Mouse (Mus musculus): ENCODE measurements around the gene Shcbp1l. TPM values are rescaled to one million over a fixed set of nuclear protein-coding genes. Genes with fewer than 3 reads are reported as not detected.
A peak's percentile ranks its signal among the peaks of the same experiment; 100 is the strongest.

Gene Shcbp1l
- total RNA-seq, 4 experiments from 2014 or later, result not detected

GRCm38 (mm10) chr1:153486767-153487499 is 62.0 kb downstream of the Shcbp1l start:
- peak; percentile 28 for DNase-seq (ENCODE audit: low spot score)

DNA sequence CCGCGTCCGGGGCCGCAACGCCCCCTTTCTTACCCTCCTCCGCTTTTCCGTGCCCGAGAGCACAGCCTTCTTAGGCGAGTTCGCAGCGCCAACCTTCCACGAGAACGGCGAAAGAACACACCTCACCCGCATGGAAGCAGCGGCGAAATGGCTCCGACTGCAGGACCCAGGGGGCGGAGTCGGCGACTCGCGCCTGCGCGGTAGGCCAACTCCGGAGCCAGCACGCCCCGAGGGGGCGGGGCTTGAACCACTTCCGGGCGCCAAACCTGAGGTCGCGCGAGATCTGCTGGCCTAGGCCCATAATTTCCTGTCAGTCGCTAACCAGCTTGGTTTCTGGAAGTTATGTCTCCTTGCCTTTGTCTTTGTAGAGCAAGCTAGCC is 62.5 kb downstream of the Shcbp1l start, which contains the start of gene Dhx9:
Dhx9 (minus strand) TSS at position 161 of the 380 bp plus-strand sequence.
- DNase-seq (ENCODE audit: low spot score), result peak; percentile 96

DNA sequence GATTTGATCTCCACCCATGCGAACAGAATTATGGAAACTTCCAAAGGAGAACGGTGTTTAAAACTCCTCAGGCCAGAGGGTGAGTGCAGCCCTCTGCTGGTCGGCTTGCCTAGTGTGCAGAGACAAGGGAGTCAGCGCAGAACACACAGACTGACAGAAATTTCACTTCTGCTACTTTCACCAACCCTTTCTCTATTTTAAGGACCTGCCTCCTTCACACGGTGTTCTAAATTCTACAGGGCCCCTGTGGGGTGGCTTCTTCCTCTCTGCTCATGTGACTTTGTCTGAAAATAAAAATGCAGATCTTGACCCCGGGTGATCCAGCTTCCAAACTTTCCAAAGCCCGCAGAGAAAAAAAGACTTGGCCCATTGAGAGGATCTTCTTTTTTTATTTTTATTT is 64.2 kb downstream of the Shcbp1l start:
- peak; percentile 52 for DNase-seq (ENCODE audit: low spot score)

DNA sequence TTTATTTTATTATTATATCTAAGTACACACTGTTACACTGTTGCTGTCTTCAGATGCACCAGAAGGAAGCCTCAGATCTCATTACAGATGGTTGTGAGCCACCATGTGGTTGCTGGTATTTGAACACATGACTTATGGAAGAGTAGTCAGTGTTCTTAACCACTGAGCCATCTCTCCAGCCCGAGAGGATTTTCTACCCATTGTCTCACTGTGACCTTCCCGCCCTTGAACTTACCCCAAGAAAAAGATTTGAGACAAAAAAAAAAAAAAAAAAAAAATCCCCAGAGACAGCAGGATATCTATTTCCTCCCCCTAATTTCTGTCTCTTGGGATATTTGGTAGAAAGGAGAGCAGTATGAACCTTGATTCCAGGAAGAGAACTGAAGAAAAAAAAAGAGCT is 64.6 kb downstream of the Shcbp1l start:
- no peak for DNase-seq (ENCODE audit: low spot score)

DNA sequence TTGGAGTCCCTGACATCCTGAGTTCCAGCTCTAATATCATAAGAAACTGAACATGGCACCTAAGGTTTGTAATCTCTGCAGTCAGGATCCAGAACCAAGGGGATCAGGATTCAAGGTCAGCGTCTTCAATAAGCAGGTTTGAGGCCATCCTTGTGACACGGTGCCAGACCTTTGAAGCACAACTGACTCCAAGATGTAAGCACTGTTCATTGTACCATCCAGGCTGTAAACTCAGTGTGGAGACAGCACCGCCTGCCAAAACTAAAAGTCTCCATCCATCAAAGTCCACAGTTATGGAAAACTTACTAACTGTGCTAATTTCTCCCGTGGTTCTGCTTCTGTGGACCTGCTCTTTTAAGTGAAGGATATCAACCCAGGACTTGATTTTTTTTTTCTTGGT is 65.0 kb downstream of the Shcbp1l start:
- DNase-seq (ENCODE audit: low spot score), result no peak

DNA sequence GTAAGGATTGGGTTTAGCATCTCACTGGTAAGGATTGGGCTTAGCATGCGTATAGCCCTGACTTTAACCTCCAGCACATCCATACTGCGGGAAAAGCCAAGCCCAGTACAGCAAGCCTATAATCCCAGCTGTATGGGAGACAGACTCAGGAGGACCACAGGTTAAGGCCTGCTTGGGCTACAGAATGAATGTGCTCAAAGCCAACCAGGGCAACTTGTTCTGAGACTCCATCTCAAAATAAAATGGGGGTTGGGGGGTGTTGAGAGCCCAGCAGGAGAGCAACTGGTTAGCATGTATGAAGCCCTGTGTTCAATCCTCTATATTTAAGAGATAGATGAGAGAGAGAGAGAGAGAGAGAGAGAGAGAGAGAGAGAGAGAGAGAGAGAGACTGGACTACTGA is 66.4 kb downstream of the Shcbp1l start:
- DNase-seq (ENCODE audit: low spot score), result no peak

- peak; percentile 40 for DNase-seq (ENCODE audit: low spot score)
Observed at GRCm38 (mm10) chr1:153491822-153492221, 66.9 kb downstream of the Shcbp1l start.

GRCm38 (mm10) chr1:153493338-153493737 is 68.4 kb downstream of the Shcbp1l start:
- no peak for DNase-seq (ENCODE audit: low spot score)

GRCm38 (mm10) chr1:153493931-153494330 is 69.0 kb downstream of the Shcbp1l start:
- no peak for DNase-seq (ENCODE audit: low spot score)

DNA sequence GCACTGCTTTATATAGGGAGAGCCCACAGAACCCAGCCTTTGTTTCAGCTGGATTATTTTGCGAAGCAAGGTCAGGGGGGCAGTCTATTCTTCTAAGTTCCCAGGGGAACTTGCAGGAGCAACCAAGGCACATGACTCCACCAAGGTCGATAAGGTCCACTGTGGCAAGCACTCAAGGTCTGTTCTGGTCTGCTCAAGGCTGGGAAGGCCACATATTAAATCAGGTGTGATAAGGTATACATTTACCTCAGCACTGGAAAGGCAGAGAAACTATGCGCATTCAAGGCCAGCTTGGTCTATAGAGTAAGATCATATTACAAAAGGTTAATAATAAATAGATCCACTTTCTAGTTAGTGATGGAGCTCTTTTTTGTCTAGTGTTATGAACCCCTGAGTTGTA is 71.1 kb downstream of the Shcbp1l start:
- no peak for DNase-seq (ENCODE audit: low spot score)

DNA sequence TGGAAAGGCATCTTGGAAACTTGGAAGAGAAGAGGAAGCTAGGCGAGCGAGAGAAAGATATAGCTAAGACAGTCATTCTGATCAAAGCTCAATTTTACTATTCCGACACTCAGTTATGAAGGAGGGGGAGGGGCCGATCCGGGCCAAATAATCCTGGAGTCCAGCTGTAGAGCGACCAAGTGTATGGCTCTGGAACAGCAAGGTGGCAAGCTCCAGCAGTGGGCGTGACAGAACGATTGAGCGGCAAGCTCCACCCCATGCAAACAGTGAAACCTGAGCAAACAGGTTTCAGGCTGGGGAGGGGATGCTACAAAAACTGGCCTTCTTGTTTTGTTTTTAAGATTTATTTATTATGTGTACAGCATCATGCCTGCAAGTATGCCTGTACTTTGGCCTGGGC is 75.1 kb downstream of the Shcbp1l start:
- no peak for DNase-seq (ENCODE audit: low spot score)

DNA sequence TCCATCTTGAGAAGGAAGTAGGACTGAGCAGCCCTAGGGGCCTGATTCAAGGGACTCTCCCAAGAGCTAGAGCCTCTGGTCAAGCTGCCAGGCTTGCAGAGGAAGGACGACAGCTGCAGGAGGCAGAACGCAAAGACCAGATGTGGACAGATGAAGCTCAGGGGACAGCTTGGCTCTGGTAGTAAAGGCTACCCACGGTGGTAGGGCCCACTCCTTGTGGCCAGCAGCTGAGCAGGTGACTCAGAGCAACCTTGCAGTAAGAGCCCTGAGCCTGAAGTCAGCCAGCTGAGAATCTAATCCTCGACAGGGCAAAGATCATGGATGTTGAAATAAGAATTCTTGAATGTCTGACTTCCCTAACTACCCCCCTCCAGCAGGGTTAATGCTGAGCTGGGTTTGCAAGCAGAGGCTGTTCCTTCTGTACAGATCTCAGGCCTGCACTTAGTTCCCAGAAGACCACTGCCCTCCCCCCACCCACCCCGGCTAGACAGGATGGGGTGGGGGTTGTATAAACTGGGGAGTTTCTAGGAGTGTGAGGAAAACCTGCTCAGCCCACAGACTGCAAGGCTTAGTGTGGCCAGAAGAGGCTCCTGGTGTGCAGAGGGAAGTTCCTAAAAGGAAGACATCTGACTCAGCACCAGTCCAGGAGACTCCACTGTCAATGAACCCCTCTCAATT is 76.8 kb downstream of the Shcbp1l start:
- DNase-seq (ENCODE audit: low spot score), result peak; percentile 16

Other genes starting within 250 kb of the Shcbp1l start
- 10 to 100 TPM in 2 of 4 experiments, 1 to 10 TPM in 2; 8.3 to 14.2 (median 11.6) TPM for gene Lamc2, start 238.7 kb upstream of the Shcbp1l start, total RNA-seq (2022)
- gene Lamc1, start 92.4 kb upstream of the Shcbp1l start, total RNA-seq (2022), result 100 to 1,000 TPM in 2 of 4 experiments, 10 to 100 TPM in 2; 83.2 to 109 (median 98.8) TPM
- 10 to 100 TPM; 35.5 to 42.1 (median 38.2) TPM for gene Dhx9, start 62.5 kb downstream of the Shcbp1l start, total RNA-seq (2022)
- gene Npl, start 124.9 kb downstream of the Shcbp1l start, total RNA-seq (2022), result 1 to 10 TPM; 1.3 to 1.8 (median 1.8) TPM
- gene Rgs8, start 227.9 kb downstream of the Shcbp1l start, total RNA-seq (2022), result not detected

Measured in heart, adult 8-10 months (tissue).